Mouse (Mus musculus) hindbrain, embryonic 15.5 days (tissue): ENCODE measurements at regions not wholly inside any gene's neighbourhood (a gene's known extent, or its start where the extent isn't known, plus 50 kb on each side); places are given as distances from the start of the nearest gene placed in this dataset.
A peak's percentile ranks its signal among the peaks of the same experiment; 100 is the strongest.

ENCODE experiments used
- ATAC-seq: fragments of 200-750 bp; cut with Nextera tagmentation; 2 replicates; pipeline ENCODE4 v1.8.0; 2017; ENCODE audit warnings: low read depth, moderate number of reproducible peaks, moderate TSS enrichment; ENCODE audit not compliant: low FRiP score
- H3K27ac ChIP-seq: fragments of 300-500 bp; sonication (generic); replicated peaks from 2 replicates; pipeline ENCODE4 v1.5.1; 2015; ENCODE audit warnings: mild to moderate bottlenecking, inconsistent platforms
- H3K27me3 ChIP-seq: fragments of 300-500 bp; sonication (generic); 2 replicates; pipeline ENCODE4 v1.6.1; 2015; ENCODE audit warnings: control low read depth, inconsistent platforms
- H3K36me3 ChIP-seq: fragments of 300-500 bp; sonication (generic); 2 replicates; pipeline ENCODE4 v1.6.1; 2015; ENCODE audit warnings: control low read depth, inconsistent platforms
- H3K4me1 ChIP-seq: fragments of 300-500 bp; sonication (generic); replicated peaks from 2 replicates; pipeline ENCODE4 v1.6.1; 2015; ENCODE audit warnings: control low read depth, inconsistent platforms
- H3K4me2 ChIP-seq: fragments of 300-500 bp; sonication (generic); 2 replicates; pipeline ENCODE4 v1.6.1; 2015; ENCODE audit warnings: moderate library complexity, mild to moderate bottlenecking, inconsistent platforms
- H3K4me3 ChIP-seq: fragments of 300-500 bp; sonication (generic); 2 replicates; pipeline ENCODE4 v1.5.1; 2015; ENCODE audit warnings: mild to moderate bottlenecking, inconsistent platforms
- H3K9ac ChIP-seq: fragments of 300-500 bp; sonication (generic); 2 replicates; pipeline ENCODE4 v1.6.1; 2015; ENCODE audit warnings: inconsistent platforms
- H3K9me3 ChIP-seq: fragments of 300-500 bp; sonication (generic); 2 replicates; pipeline ENCODE4 v1.6.1; 2016; ENCODE audit warnings: control low read depth, inconsistent platforms
- WGBS: fragments of 180-500 bp; shearing (Covaris S2); methylation state at CpG from one replicate; pipeline ENCODE4 v1.1.7; 2015; 5-methylcytosine and 5-hydroxymethylcytosine counted together

DNA sequence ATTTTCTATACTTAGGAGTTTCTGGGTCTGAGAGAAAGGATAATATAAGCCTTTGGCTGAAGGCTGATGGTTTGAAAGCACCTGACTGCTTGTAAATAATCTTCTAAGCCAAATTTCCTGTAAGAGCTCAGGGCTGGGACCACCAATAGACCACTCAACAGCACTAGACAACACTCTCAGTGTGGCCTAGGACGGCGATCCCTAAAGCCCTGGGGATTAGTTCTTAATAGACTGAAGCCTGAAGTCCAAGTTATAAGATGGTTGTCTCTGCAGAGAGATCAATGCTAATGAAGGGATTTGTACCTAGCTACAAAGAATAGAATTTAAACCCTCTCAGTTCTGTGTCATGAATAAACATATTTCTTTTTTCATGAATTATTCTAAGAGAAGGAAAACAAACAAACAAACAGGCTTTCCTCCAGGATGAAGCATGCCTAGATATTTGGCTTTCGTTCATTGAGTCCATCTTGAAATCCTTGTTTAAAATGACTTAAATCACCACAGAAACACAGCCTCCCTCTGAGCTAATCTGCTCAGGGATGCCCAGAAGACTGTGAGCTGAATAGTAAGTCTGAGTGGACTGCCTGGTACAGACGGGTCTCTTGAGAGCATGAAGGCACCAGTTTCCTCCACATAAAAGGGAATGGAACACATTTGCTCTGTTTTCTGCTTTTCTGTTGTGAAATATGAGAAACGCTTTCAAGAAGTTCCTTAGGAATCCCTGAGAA, 892.3 kb downstream of the Gsdmc2 start:
- H3K27ac ChIP-seq: no peak overlapping the region
- no peak for ATAC-seq

DNA sequence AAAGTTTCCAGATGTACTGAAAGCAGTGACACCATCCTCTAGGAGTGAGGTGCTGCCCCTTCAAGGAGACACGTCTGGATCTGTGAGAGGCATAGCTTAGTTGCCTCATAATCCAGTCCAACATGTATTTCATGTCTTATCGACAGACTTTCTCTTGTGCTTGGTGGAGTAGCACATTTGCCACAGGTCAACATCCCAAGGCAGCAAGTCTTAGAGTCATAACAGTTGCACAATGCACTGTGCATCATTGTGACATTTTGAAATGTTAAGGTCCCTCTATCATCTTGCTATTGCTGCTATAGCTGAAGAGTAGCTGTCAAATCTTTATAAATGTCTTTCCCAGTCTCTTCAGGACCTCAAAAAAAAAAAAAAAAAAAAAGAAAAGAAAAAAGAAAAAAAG, 905.6 kb downstream of the Gsdmc2 start:
- Histone ChIP-seq H3K36me3 (no peaks in the 10 kb centered on the region), H3K27ac (no peak overlapping the region), H3K4me2 (no peak overlapping the region), H3K27me3 (no peaks in the 10 kb centered on the region), H3K9me3 (no peaks in the 10 kb centered on the region), H3K4me3 (no peak overlapping the region), H3K4me1 (no peaks in the 10 kb centered on the region), H3K9ac (no peak overlapping the region)
- WGBS: 90% methylated on average over 2 of the region's 2 CpGs
- no peak for ATAC-seq

More for the DNA sequence above, 892.3 kb downstream of the Gsdmc2 start:
- no peak overlapping the region for H3K4me2 ChIP-seq
- H3K4me1 ChIP-seq: no peaks in the 10 kb centered on the region
- no peak overlapping the region for H3K9ac ChIP-seq
- no peak overlapping the region for H3K4me3 ChIP-seq
- no peaks in the 10 kb centered on the region for H3K27me3 ChIP-seq
- 65% methylated on average over 5 of the region's 5 CpGs for WGBS
- no peaks in the 10 kb centered on the region for H3K36me3 ChIP-seq
- H3K9me3 ChIP-seq: no peaks in the 10 kb centered on the region

DNA sequence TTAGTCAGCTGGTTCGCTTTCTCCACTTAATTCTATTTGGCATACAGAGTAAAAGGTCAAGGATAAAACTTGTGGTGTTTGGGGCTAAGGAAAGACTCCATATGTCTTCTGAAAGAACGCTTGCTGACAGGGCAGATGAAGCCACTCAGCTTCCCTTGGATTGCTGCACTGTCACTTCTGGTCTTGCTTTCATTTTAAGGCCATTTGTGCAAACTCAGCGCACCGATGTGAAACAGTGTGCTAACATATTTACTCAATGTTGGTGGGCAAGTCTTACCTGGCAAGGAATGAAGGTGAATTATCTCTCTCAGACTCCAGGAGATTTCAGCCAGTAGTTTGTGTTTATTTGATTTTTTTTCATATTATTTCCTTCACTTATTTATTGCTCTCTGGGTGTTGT, 907.2 kb downstream of the Gsdmc2 start:
- Histone ChIP-seq H3K4me3 (no peak overlapping the region), H3K9ac (no peak overlapping the region), H3K4me1 (no peaks in the 10 kb centered on the region), H3K4me2 (no peak overlapping the region), H3K36me3 (no peaks in the 10 kb centered on the region), H3K9me3 (no peaks in the 10 kb centered on the region), H3K27ac (no peak overlapping the region), H3K27me3 (no peaks in the 10 kb centered on the region)
- 87% methylated on average over 4 of the region's 4 CpGs for WGBS
- no peak for ATAC-seq

DNA sequence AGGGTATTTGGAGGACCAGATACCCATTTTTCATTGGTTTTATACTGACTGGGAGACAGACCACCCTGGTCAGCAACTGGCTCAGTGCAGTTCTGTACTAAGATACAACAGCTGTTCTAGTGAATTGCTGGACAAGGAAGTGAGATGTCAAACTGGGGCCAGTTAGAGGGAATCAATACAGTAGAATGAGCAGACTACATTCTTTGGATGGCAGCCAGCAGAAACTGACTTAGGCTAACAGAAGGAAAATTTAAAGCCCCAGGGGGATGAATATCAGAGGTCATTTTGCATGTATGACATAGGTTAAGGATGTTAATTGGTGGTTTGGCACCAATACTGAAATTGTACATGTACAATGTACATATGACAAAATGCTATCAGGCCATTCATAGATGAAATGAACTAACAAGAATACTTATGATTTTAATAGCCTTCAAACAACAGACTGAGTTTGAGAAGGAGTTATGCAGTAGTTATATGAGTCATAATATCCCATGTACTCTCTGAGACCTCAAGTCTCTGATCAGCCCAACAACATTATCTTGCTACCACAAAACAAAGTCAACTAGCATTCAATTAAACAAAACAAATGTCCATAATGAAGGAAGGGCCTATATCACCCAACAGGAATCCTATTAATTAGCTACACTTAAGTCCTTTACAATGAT, 910.3 kb downstream of the Gsdmc2 start:
- Histone ChIP-seq H3K27me3 (no peaks in the 10 kb centered on the region), H3K36me3 (no peaks in the 10 kb centered on the region), H3K9me3 (no peaks in the 10 kb centered on the region), H3K27ac (no peak overlapping the region), H3K4me3 (no peak overlapping the region), H3K9ac (no peak overlapping the region), H3K4me2 (no peak overlapping the region), H3K4me1 (no peaks in the 10 kb centered on the region)
- no peak for ATAC-seq

DNA sequence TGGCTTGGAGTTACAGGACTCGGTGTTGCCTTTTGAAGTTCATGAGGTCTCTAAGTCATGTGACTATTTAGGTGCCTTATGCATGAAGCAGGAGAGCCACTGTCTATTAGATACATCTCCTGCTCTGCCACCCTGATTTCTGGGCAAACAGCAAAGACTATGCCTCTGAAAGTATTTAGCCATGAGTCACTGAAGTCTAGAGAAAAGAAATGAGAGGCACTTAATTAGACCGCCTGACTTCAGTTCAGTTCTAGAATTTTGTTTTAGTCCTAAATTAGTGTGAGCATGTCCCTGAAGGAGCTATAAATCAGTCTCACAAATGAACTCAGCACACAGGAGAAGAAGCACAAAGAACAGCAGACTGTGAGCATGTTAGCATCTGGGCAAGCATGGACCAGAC, 924.5 kb downstream of the Gsdmc2 start:
- Histone ChIP-seq H3K4me1 (no peaks in the 10 kb centered on the region), H3K4me2 (no peak overlapping the region), H3K27ac (no peak overlapping the region), H3K4me3 (no peak overlapping the region), H3K9me3 (no peaks in the 10 kb centered on the region), H3K27me3 (no peaks in the 10 kb centered on the region), H3K36me3 (no peaks in the 10 kb centered on the region), H3K9ac (no peak overlapping the region)
- no peak for ATAC-seq
- WGBS: 89% methylated on average over 2 of the region's 2 CpGs

DNA sequence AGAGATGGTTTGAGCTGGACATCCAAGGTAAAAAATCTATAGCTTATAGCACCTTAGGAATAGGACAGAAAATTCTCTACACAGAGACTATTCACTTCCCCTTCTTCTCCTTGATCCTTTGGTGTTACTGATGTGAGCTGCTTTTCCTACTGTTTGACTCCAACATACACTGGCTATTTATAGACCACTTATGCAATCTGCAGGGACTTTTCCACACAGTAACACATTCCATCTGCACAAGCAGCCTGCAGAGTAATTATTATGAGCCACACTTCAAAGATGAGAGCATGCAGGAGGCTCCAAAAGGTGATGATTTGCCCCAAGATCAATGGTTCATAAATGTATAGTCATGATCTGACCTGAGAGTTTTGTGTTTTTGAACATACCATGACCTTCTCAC, 925.7 kb downstream of the Gsdmc2 start:
- Histone ChIP-seq H3K27me3 (no peaks in the 10 kb centered on the region), H3K9ac (no peak overlapping the region), H3K36me3 (no peaks in the 10 kb centered on the region), H3K4me3 (no peak overlapping the region), H3K9me3 (no peaks in the 10 kb centered on the region), H3K4me2 (no peak overlapping the region), H3K4me1 (no peaks in the 10 kb centered on the region), H3K27ac (no peak overlapping the region)
- ATAC-seq: no peak

DNA sequence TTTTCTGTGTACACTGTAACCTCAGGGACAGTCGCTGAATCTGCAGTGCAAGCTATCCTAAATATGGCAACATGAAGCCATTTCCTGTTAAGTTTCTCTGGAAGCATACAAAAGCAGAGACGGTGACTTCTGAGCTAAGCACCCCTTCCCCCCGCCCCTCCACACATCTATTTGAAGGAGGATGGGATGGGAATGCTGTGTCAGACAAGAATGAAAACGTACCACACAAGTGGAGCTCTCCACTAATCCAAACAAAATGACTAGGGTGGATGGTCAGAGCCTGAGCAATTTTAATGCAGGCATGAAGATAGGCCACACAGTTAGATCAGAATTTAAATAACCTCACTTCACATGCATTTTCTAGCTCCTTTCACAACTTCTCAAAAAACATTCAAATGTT, 936.6 kb downstream of the Gsdmc2 start:
- Histone ChIP-seq H3K4me3 (no peak overlapping the region), H3K4me1 (peaks cover 4% of the 10 kb centered on the region; the same call in 1 of the 2 replicates), H3K36me3 (no peaks in the 10 kb centered on the region), H3K9me3 (no peaks in the 10 kb centered on the region), H3K9ac (no peak overlapping the region), H3K27ac (no peak overlapping the region), H3K27me3 (no peaks in the 10 kb centered on the region), H3K4me2 (no peak overlapping the region)
- no peak for ATAC-seq
- 72% methylated on average over 4 of the region's 4 CpGs for WGBS

DNA sequence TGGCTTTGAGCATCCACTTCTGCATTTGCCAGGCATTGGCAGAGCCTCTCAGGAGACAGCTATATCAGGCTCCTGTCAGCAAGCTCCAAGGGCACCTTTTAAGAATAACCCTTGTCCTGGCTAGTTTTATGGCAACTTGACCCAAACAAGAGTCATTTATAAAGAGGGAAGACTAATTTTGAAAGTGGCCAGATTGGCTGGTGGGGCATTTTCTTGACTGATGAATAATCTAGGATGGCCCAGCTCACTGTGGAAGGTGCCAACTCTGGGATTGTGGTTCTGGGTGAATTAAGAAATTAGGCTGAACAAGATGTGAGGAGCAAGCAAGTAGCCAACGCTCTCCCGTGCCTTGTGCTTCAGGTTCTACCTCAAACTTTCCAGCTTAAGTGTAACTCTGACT, 937.8 kb downstream of the Gsdmc2 start:
- Histone ChIP-seq H3K4me2 (no peak overlapping the region), H3K27ac (no peak overlapping the region), H3K4me1 (peaks cover 16% of the 10 kb centered on the region), H3K4me3 (no peak overlapping the region), H3K36me3 (no peaks in the 10 kb centered on the region), H3K9ac (no peak overlapping the region), H3K27me3 (no peaks in the 10 kb centered on the region), H3K9me3 (no peaks in the 10 kb centered on the region)
- no peak for ATAC-seq
- 96% methylated on average over 2 of the region's 2 CpGs for WGBS

DNA sequence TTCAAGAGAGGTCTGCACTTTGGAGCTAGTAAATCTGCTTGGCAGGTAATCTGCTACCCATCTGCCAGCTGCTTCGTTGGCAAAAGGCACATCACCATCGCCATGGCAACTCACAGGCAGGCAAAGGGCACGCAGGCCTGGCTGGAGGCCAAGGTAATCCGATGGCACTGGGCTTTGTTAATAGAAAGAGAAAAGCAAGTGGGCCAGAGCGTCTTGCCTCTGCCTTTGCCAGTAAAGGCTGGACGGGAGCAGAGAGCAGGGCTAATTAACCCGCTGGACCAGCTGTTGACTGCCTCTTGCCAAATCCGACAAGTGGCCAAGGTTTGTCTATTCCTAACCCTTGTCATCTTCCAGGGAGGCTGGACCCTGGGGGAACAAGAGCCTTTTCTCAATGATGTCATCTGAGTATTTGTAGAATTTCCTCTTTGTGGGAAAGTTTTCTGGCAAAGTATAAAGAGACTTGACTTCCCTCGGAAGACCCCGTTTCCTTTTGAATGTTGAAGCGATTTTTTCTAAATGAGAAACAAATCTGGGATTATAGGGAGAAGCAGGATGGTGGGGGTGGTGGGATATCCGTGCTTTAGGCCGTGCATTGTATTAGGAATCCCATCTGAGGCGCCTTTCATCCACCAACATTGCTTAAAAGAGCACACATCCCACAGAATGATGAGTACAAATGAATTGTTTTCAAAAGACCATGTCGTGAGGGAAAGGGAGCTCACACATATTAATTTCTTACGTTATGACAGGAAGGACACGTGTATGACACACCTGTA, 941.7 kb downstream of the Gsdmc2 start:
- H3K27ac ChIP-seq: peak overlapping the region; percentile 25; the same call in 1 of the 2 replicates
- no peaks in the 10 kb centered on the region for H3K9me3 ChIP-seq
- H3K36me3 ChIP-seq: no peaks in the 10 kb centered on the region
- H3K4me3 ChIP-seq: no peak overlapping the region
- 23% methylated on average over 17 of the region's 17 CpGs for WGBS
- no peaks in the 10 kb centered on the region for H3K27me3 ChIP-seq
- ATAC-seq: peak; percentile 98
- no peak overlapping the region; the same call in 1 of the 2 replicates for H3K4me2 ChIP-seq
- peaks cover 16% of the 10 kb centered on the region for H3K4me1 ChIP-seq
- no peak overlapping the region for H3K9ac ChIP-seq

DNA sequence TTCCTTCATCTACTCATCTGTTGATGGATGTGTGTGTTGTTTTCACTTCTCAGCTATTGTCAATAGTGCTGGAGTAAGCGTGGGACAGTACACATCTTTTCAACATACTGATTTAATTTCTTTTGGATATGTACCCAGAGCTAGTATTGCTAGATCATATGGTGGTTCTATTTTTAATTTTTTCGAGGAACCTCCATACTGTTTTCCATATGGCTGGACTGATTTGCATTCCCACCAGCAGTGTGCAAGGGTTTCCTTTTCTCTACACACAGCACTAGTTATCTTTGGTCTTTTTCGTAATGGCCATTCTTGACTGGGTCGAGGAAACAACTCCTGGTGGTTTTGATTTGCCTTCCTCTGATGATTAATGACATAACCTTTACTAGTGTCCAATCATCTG, 943.0 kb downstream of the Gsdmc2 start:
- 71% methylated on average over 4 of the region's 4 CpGs for WGBS
- Histone ChIP-seq H3K4me3 (no peak overlapping the region), H3K36me3 (no peaks in the 10 kb centered on the region), H3K27me3 (no peaks in the 10 kb centered on the region), H3K4me1 (peaks cover 16% of the 10 kb centered on the region), H3K9ac (no peak overlapping the region), H3K4me2 (no peak overlapping the region), H3K9me3 (no peaks in the 10 kb centered on the region), H3K27ac (peak overlapping the region; percentile 53; the same call in 1 of the 2 replicates)
- no peak for ATAC-seq

DNA sequence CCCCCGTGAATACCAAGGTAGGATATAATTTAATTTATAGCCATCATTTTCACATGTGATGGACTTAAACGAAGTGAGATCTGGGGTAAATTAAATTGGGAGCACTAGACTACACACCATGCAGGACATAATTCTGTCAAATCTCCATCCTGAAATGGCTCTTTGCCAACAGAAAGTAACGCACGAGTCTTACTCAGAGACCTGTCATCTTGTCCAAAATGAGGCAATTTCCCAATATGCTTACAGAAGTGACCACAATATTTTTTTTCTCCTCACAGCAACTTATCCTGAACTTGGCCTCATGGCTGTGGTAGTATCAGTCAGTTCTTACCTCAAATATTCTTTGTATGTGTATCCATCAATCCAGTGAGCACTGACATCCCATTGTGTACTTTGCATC, 955.2 kb downstream of the Gsdmc2 start:
- no peak for ATAC-seq
- Histone ChIP-seq H3K4me1 (no peaks in the 10 kb centered on the region), H3K9me3 (no peaks in the 10 kb centered on the region), H3K27me3 (no peaks in the 10 kb centered on the region), H3K4me3 (no peak overlapping the region), H3K9ac (no peak overlapping the region), H3K36me3 (no peaks in the 10 kb centered on the region), H3K4me2 (no peak overlapping the region), H3K27ac (no peak overlapping the region)
- WGBS: 84% methylated on average over 4 of the region's 4 CpGs

DNA sequence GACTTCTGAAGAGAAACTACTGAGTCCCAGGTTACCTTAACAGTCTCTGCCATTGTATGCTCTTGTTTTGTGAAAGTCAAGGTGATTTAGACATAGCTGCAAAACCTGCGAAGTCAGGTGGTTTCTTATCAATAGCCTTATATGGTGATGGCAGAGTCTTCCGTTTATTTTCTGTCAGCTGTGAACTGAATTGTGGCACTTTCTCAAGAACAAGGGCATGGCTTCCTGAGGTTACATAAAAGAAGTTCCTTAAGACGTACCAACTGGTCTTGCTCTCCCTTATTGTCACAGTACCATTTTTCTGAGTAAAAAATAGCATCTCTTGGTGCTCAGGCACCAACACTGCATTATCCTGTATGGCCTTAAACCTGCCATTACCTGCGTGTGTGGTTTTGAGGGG, 959.6 kb downstream of the Gsdmc2 start:
- Histone ChIP-seq H3K4me1 (no peaks in the 10 kb centered on the region), H3K4me3 (no peak overlapping the region), H3K27me3 (no peaks in the 10 kb centered on the region), H3K9ac (no peak overlapping the region), H3K36me3 (no peaks in the 10 kb centered on the region), H3K27ac (no peak overlapping the region), H3K9me3 (no peaks in the 10 kb centered on the region), H3K4me2 (no peak overlapping the region)
- no peak for ATAC-seq
- whole genome bisulfite sequencing: 93% methylated on average over 4 of the region's 4 CpGs
